Mouse (Mus musculus): ENCODE results near the gene Traf5.

The Traf5 gene

DNA sequence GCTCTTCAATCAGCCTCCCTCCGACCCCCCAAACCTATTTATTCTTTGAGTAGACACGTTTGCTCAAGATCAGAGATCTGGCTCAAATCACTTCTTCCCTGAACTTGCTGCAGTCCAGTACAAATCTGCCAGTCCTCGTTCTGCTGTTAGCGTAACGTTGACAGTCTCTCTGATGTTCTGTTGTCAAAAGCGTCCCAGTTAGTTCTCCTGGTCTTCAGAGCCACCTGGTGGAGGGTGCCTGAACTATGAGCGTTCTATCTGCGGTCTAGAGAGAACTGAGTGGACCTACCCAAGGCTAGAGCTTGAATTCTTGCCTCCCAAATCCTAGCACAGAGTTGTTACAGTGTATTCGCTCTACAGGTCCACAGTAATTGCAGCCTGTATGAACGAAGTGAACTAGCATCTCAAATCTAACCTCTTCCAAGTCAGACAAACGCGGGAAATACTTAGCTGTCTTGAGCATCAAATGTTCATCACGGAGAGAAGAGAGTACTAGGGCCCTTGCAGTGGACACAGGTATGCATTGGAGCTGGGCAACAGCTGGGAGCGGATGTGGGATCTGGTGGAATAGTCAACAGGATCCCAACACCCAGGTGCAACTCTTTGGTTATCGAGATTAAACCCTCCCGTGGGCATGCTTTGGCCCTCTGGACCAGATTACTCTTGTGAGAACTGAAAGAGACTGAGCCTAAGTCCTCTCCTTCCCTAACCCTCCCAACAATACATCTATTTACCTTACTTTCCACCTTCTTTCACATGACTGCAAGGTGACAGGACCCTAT is 711 bp upstream of the Traf5 start:
- in situ Hi-C loops (cut with MboI, MseI): loop anchor here (5.0 kb wide), 1 partner anchor 266 kb away; no protein-coding TSS in a partner anchor

GRCm38 (mm10) chr1:192090689-192091567 is 1.4 kb downstream of the Traf5 start:
- in situ Hi-C loops (cut with MboI, MseI): loop anchor here (5.0 kb wide), 1 partner anchor 264 kb away; no protein-coding TSS in a partner anchor

- in situ Hi-C loops (cut with MboI, MseI): loop anchor here (5.0 kb wide), 1 partner anchor 263 kb away; no protein-coding TSS in a partner anchor
These were observed 2.1 kb downstream of the Traf5 start for GRCm38 (mm10) chr1:192090281-192090680.

- in situ Hi-C loops (cut with MboI, MseI): loop anchor here (5.0 kb wide), 1 partner anchor 262 kb away; no protein-coding TSS in a partner anchor
These were observed 2.9 kb downstream of the Traf5 start for GRCm38 (mm10) chr1:192089208-192090166.

GRCm38 (mm10) chr1:192088011-192088410 is 4.3 kb downstream of the Traf5 start:
- in situ Hi-C loops (cut with MboI, MseI): no loop called here

- in situ Hi-C loops (cut with MboI, MseI): no loop called here
These were observed 5.3 kb downstream of the Traf5 start for GRCm38 (mm10) chr1:192087098-192087497.

DNA sequence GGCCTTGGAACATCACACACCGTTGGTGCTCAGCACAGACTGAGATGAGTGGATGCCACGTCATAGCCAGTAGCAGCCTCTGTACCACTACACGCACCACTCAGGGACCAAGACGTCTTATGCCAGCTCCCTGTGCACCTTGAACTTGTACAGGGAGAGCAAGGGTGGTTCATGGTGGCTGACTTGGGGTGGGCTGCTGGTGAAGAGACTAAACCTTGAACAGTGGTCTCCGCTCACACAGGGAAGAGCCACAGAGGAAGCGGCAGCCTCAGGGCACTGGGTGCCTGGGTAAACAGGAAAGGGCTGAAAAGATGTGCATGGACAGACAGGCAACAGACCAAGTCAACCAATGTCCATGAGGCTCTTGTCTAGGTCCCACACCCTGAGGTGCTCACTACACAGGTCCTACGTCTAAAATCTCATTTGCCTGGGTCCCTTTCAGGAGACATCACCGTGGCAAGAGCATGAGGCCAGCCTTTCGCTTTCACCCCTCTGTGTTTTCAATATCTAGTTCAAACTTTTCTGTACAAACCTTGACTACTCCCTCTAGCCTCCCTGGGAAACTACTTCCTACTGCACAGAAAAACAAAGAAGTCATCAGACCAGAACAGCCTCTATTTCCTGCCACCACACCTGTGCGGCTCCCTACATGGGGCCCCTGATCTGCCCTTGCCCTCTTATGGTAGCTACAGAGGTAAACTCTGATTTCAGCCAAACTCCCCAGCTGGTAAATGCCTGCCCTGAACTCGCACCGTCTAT is 5.9 kb downstream of the Traf5 start:
- in situ Hi-C loops (cut with MboI, MseI): no loop called here

GRCm38 (mm10) chr1:192085218-192085617 is 7.1 kb downstream of the Traf5 start:
- in situ Hi-C loops (cut with MboI, MseI): no loop called here

- in situ Hi-C loops (cut with MboI, MseI): no loop called here
These were observed 9.7 kb downstream of the Traf5 start for GRCm38 (mm10) chr1:192082646-192083045.

GRCm38 (mm10) chr1:192081129-192081528 is 11.2 kb downstream of the Traf5 start:
- in situ Hi-C loops (cut with MboI, MseI): no loop called here

- in situ Hi-C loops (cut with MboI, MseI): no loop called here
These were observed 13.2 kb downstream of the Traf5 start for GRCm38 (mm10) chr1:192079121-192079520.

GRCm38 (mm10) chr1:192078406-192078805 is 14.0 kb downstream of the Traf5 start:
- in situ Hi-C loops (cut with MboI, MseI): no loop called here

DNA sequence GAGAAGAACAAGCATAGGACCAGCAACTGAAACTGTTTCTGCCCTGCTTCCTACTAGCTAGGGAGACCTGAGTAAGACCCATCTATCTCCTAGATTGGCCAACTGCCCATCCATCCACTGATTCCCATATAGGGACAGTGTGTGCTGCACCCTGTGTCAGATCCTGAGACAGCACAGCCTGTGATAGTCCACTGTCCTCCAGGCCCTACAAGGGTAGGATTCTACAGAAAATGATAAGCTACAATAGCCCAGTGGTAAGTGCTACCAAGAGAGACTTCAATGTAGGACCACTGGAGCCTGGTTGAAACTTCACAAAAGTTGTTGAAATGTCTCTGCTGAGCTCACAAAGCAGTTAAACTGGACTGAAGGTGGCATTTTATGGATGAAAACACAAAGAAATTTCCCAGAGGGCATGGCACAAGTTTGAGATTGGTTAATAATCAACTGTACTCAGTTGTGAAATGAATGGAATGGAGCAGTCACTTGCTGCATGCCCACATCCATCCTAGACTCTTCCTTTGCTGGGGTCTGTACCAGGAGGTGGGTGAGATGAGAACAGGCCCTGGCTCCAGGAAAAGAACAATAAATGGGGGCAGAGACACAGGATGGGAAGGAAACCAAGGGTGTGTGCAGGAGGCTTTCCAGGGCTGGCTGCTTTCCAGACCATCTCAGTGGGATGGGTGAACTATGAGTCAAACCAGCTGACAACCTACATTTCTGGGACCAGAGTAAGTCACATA is 15.4 kb downstream of the Traf5 start:
- in situ Hi-C loops (cut with MboI, MseI): no loop called here

GRCm38 (mm10) chr1:192076101-192076500 is 16.3 kb downstream of the Traf5 start:
- in situ Hi-C loops (cut with MboI, MseI): no loop called here

GRCm38 (mm10) chr1:192074824-192075223 is 17.5 kb downstream of the Traf5 start:
- in situ Hi-C loops (cut with MboI, MseI): no loop called here

- in situ Hi-C loops (cut with MboI, MseI): no loop called here
These were observed 19.9 kb downstream of the Traf5 start for GRCm38 (mm10) chr1:192072426-192072825.

DNA sequence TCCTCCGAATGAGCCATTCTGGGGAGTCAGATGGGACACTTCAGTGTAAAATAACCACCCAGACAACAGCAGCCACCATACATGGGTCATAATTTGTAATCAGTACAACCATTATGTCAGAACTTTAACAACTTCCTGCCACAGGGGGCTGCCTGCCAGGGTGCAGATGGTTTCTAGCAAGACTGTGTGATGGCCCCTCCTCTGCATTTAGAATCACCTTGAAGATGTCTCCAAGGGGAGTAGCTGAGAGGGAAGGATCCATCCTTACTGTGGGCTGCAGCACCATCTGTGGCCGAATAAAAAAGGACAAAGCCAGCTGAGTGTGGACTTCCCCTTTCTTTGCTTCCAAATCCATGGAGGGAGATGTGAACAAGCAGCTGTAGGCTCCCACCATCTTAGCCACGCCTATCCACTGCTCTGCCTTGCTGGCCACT is 21.7 kb downstream of the Traf5 start:
- in situ Hi-C loops (cut with MboI, MseI): no loop called here

- in situ Hi-C loops (cut with MboI, MseI): no loop called here
These were observed 22.3 kb downstream of the Traf5 start for GRCm38 (mm10) chr1:192069971-192070591.

GRCm38 (mm10) chr1:192068188-192068587 is 24.2 kb downstream of the Traf5 start:
- in situ Hi-C loops (cut with MboI, MseI): no loop called here
